Comparison of ENCODE assay signal across 8 mouse cellular contexts in genomic region chrX:48343461-48343952, GRCm38 (mm10). TPM values are rescaled to one million over a fixed set of nuclear protein-coding genes. Genes with fewer than 3 reads are reported as not detected.
DNase-seq lines count a peak whose midpoint lies in the region; ATAC-seq and TF ChIP-seq lines count a peak whose summit lies in the region.

No protein-coding gene starts in this region.

- H3K4me1 ChIP-seq in hindbrain, embryonic 10.5 days (replicated peaks): peaks cover 19% of the 10 kb centered on the region
- no peaks in the 10 kb centered on the region for H3K4me1 ChIP-seq in lung, postnatal 0 days (ENCODE audit: insufficient read depth, low read depth, low read length)

- WGBS in hindbrain, embryonic 10.5 days: 4% methylated on average over 35 of the region's 36 CpGs
- WGBS in lung, postnatal 0 days: 9% methylated on average over 23 of the region's 36 CpGs

- no peaks in the 10 kb centered on the region for H3K36me3 ChIP-seq in hindbrain, embryonic 10.5 days
- no peaks in the 10 kb centered on the region for H3K36me3 ChIP-seq in lung, postnatal 0 days (ENCODE audit: insufficient read depth, low read length)

- peaks cover 24% of the 10 kb centered on the region for H3K27me3 ChIP-seq in hindbrain, embryonic 10.5 days (ENCODE audit: insufficient read depth, poor library complexity, severe bottlenecking)
- H3K27me3 ChIP-seq in lung, postnatal 0 days (replicated peaks; ENCODE audit: insufficient read depth, low read length): no peaks in the 10 kb centered on the region

- peak; percentile 23; the same call in 1 of the 2 replicates for TF ChIP-seq CTCF in lung, postnatal 0 days (IDR thresholded peaks at IDR 0.05)

- no peak for TF ChIP-seq EP300 in lung, postnatal 0 days (IDR thresholded peaks at IDR 0.05)

- ATAC-seq in frontal cortex, adult (ENCODE audit: low TSS enrichment): peak; percentile 94
- ATAC-seq in lung, postnatal 0 days: peak; percentile 91

- H3K9ac ChIP-seq in lung, postnatal 0 days (replicated peaks; ENCODE audit: low read depth): no peak overlapping the region

- peak; percentile 86 for DNase-seq in MN1 (ENCODE audit: low spot score)
- peak; percentile 85 for DNase-seq in cerebellum, adult 9-10 months
- DNase-seq in hindbrain, embryonic 10.5 days (ENCODE audit: low spot score): peak; percentile 93
- peak; percentile 96 for DNase-seq in layer of hippocampus, adult 9-11 months
- peak; percentile 95 for DNase-seq in lung, postnatal 0 days (ENCODE audit: low spot score)
- peak; percentile 50 for DNase-seq in ovary, postnatal 14 days (ENCODE audit: low spot score)
- DNase-seq in thymus, postnatal 14 days: peak; percentile 91

- peak overlapping the region; percentile 82 for H3K27ac ChIP-seq in hindbrain, embryonic 10.5 days
- peak overlapping the region; percentile 52; the same call in 1 of the 2 replicates for H3K27ac ChIP-seq in lung, postnatal 0 days (ENCODE audit: low read length)

- peaks cover 11% of the 10 kb centered on the region; the same call in 1 of the 2 replicates for H3K9me3 ChIP-seq in hindbrain, embryonic 10.5 days
- no peaks in the 10 kb centered on the region for H3K9me3 ChIP-seq in lung, postnatal 0 days (ENCODE audit: low read length)

- H3K4me2 ChIP-seq in lung, postnatal 0 days (replicated peaks; ENCODE audit: low read depth, low read length): peak overlapping the region; percentile 72

- peak overlapping the region; percentile 63 for H3K4me3 ChIP-seq in hindbrain, embryonic 10.5 days
- peak overlapping the region; percentile 52 for H3K4me3 ChIP-seq in lung, postnatal 0 days (ENCODE audit: low read depth, low read length)

RNA-seq across cellular contexts. Expression of gene Bcorl1, which starts 2.3 kb away (rescaled TPM):
- 4.2 and 5.4 TPM in 2 replicates for polyA plus RNA-seq in hindbrain, embryonic 10.5 days (2016; fragmentation: Nextera tagmentation; extraction: Ambion mirVana)
- 3.1 and 3.7 TPM in 2 replicates for polyA plus RNA-seq in lung, postnatal 0 days (2015; fragmentation: Nextera tagmentation; extraction: Ambion mirVana)

Comparison
In these comparisons a context has a peak if more than half of its experiments do, and no peak if none do; other contexts are left out.
1. Peak in every context shown above with its lines: DNase-seq, ATAC-seq, H3K4me3 ChIP-seq and H3K27ac ChIP-seq.